Mouse (Mus musculus) limb, embryonic 11.5 days (tissue): Measurements from ENCODE around the gene Gnptg. TPM values are rescaled to one million over a fixed set of nuclear protein-coding genes. Genes with fewer than 3 reads are reported as not detected.
A peak's percentile ranks its signal among the peaks of the same experiment; 100 is the strongest.
"Not testable (repeated sequence)": the region's sequence is repeated elsewhere in the genome, so short reads cannot be mapped to it uniquely, and the experiment has no call there.

Experiments used
- ATAC-seq: fragments of 200-750 bp; cut with Nextera tagmentation; 2 replicates; pipeline ENCODE4 v1.8.0; 2017; ENCODE audit warnings: low read depth; ENCODE audit not compliant: insufficient number of reproducible peaks, low FRiP score, low TSS enrichment
- DNase-seq: peaks from one replicate; pipeline ENCODE4 v3.0.0-alpha.2; 2015; ENCODE audit warnings: low spot score
- H3K27ac ChIP-seq: fragments of 300-500 bp; sonication (generic); replicated peaks from 2 replicates; pipeline ENCODE4 v1.5.1; 2014; ENCODE audit warnings: low read depth, mild to moderate bottlenecking, low read length
- H3K27me3 ChIP-seq: fragments of 300-500 bp; sonication (generic); 2 replicates; pipeline ENCODE4 v1.6.1; 2014; ENCODE audit warnings: mild to moderate bottlenecking, low read length, mixed read lengths; ENCODE audit not compliant: control insufficient read depth, insufficient read depth
- H3K36me3 ChIP-seq: fragments of 300-500 bp; sonication (generic); 2 replicates; pipeline ENCODE4 v1.6.1; 2014; ENCODE audit warnings: mild to moderate bottlenecking, low read length, moderate library complexity, mixed read lengths; ENCODE audit not compliant: control insufficient read depth, insufficient read depth
- H3K4me1 ChIP-seq: fragments of 300-500 bp; sonication (generic); 2 replicates; pipeline ENCODE4 v1.6.1; 2014; ENCODE audit warnings: low read length, mixed read lengths; ENCODE audit not compliant: control insufficient read depth, insufficient read depth
- H3K4me2 ChIP-seq: fragments of 300-500 bp; sonication (generic); 2 replicates; pipeline ENCODE4 v1.6.1; 2014; ENCODE audit warnings: low read depth, mild to moderate bottlenecking, moderate library complexity; ENCODE audit not compliant: severe bottlenecking
- H3K4me3 ChIP-seq: fragments of 300-500 bp; sonication (generic); 2 replicates; pipeline ENCODE4 v1.5.1; 2014; ENCODE audit warnings: low read depth, low read length
- H3K9ac ChIP-seq: fragments of 300-500 bp; sonication (generic); 2 replicates; pipeline ENCODE4 v1.6.1; 2014; ENCODE audit warnings: mild to moderate bottlenecking, low read length
- H3K9me3 ChIP-seq: fragments of 300-500 bp; sonication (generic); 2 replicates; pipeline ENCODE4 v1.6.1; 2016; ENCODE audit warnings: low read length; ENCODE audit not compliant: control insufficient read depth
- WGBS: fragments of 180-500 bp; shearing (Covaris S2); extraction: QIAGEN DNeasy Blood & Tissue Kit; methylation state at CpG from one replicate; pipeline ENCODE4 v1.1.7; 2014; 5-methylcytosine and 5-hydroxymethylcytosine counted together
- polyA plus RNA-seq: library from polyadenylated mRNA; unstranded; fragments of >200 nt; fragmentation: Nextera tagmentation; extraction: Ambion mirVana; gene quantifications from 2 replicates; pipeline ENCODE4 v1.2.1, GENCODE M21; 2014

The Gnptg gene
- polyA plus RNA-seq, 1 experiment from 2014 or later = 28.3 TPM

DNA sequence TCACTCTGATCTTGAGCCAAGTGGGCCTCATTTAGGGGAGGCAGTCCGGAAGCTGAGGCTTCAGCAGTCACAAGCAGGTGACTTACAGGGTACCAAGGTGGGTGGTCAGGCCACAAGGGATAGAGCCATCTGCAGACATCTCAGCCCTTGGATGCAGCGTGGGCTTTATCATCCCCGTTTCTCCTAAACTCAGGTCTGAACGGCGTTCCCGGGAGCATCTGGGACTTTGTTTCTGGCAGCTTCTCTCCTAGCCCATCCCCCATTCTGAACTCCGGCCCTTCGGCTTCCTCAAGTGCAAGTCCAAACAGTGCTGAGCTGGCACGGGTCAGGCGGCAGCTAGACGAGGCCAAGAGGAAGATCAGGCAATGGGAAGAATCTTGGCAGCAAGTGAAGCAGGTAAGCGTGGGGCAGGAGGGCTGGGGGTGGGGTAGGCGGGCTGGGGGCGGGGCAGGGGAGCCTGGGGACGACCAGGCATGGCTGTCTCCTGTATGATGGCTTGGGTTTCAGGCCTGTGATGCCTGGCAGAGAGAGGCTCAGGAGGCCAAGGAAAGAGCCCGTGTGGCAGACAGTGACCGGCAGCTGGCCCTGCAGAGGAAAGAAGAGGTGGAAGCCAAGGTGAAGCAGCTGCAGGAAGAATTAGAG lies 9.8 kb downstream of the Gnptg start:
- H3K27me3 ChIP-seq, H3K4me3 ChIP-seq, H3K9ac ChIP-seq, H3K27ac ChIP-seq, H3K4me2 ChIP-seq, H3K4me1 ChIP-seq, H3K9me3 ChIP-seq, ATAC-seq, H3K36me3 ChIP-seq, DNase-seq: not testable (repeated sequence)
- 73% methylated on average over 15 of the region's 17 CpGs for WGBS

DNA sequence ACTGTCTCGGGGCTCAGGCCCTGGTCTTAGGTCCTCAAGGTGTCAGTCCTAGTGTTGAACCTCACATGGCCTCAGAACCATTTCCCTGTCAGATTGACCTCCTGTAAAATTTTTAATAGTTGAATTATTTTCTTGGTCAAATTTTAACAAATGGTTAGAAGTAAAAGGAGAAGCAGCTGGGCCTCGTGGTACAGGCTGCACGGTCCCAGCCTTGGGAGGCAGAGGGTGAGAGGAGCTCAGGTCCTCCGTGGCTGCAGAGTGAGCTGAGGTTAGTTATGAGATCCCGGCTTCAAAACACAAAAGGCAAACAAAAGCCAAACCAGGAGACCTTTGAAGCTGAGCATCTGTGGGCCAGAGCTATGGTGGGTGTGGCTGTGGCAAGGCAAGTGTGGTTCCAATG lies 11.9 kb downstream of the Gnptg start:
- WGBS = 87% methylated on average over 5 of the region's 5 CpGs
- Histone ChIP-seq H3K4me3 (no peak overlapping the region), H3K4me2 (no peak overlapping the region), H3K9me3 (no peaks in the 10 kb centered on the region), H3K27me3 (no peaks in the 10 kb centered on the region), H3K4me1 (no peaks in the 10 kb centered on the region), H3K36me3 (peaks cover 2% of the 10 kb centered on the region; the same call in 1 of the 2 replicates), H3K9ac (no peak overlapping the region), H3K27ac (no peak overlapping the region)
- no peak for DNase-seq
- ATAC-seq = no peak

DNA sequence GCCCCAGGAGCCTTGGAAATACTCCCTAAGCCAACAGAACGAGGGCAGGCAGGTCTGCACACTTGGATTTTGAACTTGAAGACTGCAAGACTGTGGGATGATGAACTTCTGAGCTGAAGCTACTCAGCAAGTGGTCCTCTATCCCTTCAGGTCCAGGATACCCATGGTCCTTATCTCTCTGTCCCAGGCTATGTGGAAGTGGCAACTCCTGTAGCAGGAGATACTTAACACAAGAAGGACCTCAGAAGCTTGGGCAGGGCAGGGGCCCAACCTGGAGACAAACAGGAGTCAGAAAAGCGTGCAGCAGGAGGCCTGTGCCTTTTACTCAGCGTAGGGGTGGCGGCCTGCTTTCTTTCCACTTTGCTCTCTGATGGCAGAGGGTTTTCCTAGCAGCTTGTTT lies 14.3 kb downstream of the Gnptg start:
- H3K27me3 ChIP-seq = no peaks in the 10 kb centered on the region
- peaks cover 2% of the 10 kb centered on the region; the same call in 1 of the 2 replicates for H3K36me3 ChIP-seq
- H3K4me1 ChIP-seq = 0 out of 2 replicates have a peak, but pooled peaks cover 3% of the 10 kb centered on the region
- no peak overlapping the region for H3K4me3 ChIP-seq
- no peak overlapping the region for H3K27ac ChIP-seq
- no peak overlapping the region for H3K9ac ChIP-seq
- DNase-seq = no peak
- H3K4me2 ChIP-seq = no peak overlapping the region; the same call in 1 of the 2 replicates
- no peaks in the 10 kb centered on the region for H3K9me3 ChIP-seq
- no peak for ATAC-seq
- 94% methylated on average over 4 of the region's 4 CpGs for WGBS

DNA sequence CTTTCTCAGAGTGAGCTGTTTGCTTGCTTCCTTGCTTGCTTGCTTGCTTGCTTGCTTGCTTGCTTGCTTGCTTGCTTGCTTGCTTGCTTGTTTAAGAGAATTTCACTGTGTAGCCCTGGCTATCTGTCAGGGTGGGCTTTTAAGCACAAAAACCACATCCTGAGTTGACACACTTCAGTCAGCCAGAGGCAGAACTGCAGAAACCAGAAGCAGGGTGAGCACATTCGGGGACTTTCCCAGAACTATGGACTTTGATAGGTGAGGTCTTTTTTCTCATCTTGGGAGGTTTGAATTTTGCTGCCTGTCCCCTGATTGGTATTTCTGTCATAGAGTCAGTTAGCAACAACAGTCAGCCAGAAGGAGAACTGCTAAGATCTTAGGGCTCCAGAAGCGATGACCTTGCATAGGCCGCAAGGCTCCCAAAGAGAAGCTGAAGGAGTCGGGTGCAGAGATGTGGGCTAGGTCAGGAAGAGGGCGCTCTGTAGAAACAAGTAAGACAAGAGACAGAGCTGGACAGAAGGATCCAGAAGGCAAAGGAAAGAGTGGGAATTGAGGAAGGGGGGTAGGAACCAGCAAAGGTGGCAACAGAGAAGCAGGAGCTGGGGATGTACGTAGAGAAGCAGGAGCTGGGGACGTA lies 15.2 kb downstream of the Gnptg start:
- WGBS = 85% methylated on average over 7 of the region's 7 CpGs
- H3K4me2 ChIP-seq = no peak overlapping the region
- no peak for ATAC-seq
- 0 out of 2 replicates have a peak, but pooled peaks cover 3% of the 10 kb centered on the region for H3K4me1 ChIP-seq
- no peak overlapping the region for H3K27ac ChIP-seq
- no peaks in the 10 kb centered on the region for H3K9me3 ChIP-seq
- no peak overlapping the region for H3K4me3 ChIP-seq
- peaks cover 2% of the 10 kb centered on the region; the same call in 1 of the 2 replicates for H3K36me3 ChIP-seq
- DNase-seq = no peak
- H3K9ac ChIP-seq = no peak overlapping the region
- no peaks in the 10 kb centered on the region for H3K27me3 ChIP-seq

DNA sequence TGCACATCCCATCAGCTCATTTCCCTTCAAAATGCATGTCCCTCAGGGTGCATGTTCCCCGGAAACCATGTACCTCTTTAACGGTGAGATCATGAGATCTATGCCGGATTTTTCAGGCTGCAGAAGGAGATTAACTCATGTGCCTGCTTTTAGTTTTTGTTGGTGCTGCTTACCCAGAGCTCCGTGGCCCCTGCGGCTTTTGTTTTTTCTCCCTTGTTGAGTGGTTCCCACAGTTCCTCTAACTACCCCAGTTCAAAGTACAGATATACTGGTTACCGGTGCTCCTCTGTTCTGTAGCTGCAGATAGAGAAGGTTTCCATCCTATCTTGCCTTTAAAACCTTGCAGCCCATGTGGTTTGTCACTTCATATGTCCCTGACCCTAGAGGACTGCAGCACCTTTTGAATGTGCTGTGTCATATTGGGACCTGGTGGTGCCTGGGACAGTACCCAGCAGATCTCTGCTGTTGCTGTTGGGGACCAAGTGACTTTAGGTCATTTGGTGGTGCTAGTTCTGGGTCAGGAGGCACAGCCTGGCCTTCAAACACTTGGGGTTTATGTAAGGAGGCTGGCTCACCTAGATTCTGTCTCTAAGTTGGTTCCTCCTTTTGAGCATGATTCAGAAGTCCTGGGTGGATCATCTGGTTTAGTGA lies 16.8 kb downstream of the Gnptg start:
- ATAC-seq (no peak), DNase-seq (no peak)
- no peak overlapping the region for H3K27ac ChIP-seq
- H3K27me3 ChIP-seq = no peaks in the 10 kb centered on the region
- no peaks in the 10 kb centered on the region for H3K9me3 ChIP-seq
- no peaks in the 10 kb centered on the region; the same call in 1 of the 2 replicates for H3K36me3 ChIP-seq
- no peak overlapping the region for H3K9ac ChIP-seq
- no peak overlapping the region for H3K4me3 ChIP-seq
- H3K4me2 ChIP-seq = peak overlapping the region; percentile 32
- 0 out of 2 replicates have a peak, but pooled peaks cover 3% of the 10 kb centered on the region for H3K4me1 ChIP-seq
- 51% methylated on average over 6 of the region's 6 CpGs for WGBS

DNA sequence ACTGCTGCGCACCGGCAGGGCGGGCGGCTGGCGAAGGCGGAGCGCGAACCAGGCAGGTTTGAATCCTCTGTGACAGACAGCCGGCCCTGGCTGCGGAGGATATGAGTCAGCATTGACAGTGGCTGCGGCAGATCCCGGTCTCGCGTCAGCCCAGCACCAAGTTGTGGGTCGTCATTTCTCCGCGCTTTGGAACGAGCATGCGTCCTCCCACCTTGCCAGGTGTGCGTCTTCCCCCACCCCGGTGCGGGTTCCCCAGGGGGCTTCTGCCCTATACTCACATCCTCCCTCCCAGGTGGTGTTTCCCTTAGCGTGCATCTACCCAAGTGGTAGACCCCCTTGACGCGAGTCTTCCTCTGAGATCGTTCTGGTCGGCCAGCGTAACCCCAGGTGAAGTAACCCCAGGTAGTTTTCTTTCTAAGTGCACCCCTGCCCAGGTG lies 17.4 kb downstream of the Gnptg start:
- not testable (repeated sequence) for H3K36me3 ChIP-seq, H3K27me3 ChIP-seq, H3K4me1 ChIP-seq, H3K9ac ChIP-seq, H3K9me3 ChIP-seq, DNase-seq, H3K27ac ChIP-seq
- peak; percentile 74; the same call in 1 of the 2 replicates for ATAC-seq
- WGBS = 15% methylated on average over 14 of the region's 28 CpGs
- Histone ChIP-seq H3K4me3 (peak overlapping the region; percentile 31; the same call in 1 of the 2 replicates), H3K4me2 (peak overlapping the region; percentile 68)

DNA sequence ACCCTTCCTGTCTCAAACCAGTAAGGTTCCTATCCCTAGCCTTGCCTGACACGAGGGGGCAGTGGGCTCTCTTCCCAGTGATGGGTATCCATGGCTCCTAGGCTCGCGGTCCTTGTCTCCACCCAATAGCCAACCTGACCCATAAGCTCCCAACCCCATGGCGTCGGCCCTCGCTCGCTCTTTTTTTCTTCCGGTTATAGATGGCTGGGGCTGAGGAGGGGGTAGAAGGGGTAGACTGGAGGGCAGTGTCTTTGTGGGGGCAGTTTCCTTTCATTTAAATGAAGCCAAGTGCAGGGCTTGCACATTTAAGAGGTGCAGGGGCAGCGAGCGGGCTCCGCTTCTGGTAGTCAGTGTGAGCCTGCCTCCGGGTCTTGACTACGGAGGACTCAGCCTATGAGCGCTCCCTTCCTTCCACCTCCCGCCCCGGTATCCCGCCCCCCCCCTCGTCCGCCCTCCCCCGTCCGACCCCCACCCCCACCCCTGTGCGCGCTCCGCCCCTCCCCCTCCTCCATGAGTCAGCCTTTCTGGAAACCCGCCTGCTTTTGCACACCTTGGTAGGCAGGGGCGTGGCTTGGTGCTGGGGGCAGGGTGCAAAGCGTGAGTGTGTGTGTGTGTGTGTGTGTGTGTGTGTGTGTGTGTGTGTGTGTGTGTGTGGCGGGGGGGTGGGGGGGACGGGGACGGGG lies 18.0 kb downstream of the Gnptg start:
- H3K36me3 ChIP-seq = peaks cover 2% of the 10 kb centered on the region; the same call in 1 of the 2 replicates
- H3K27ac ChIP-seq = no peak overlapping the region
- peak; percentile 60 for DNase-seq
- peak overlapping the region; percentile 68 for H3K4me2 ChIP-seq
- 0% methylated on average over 20 of the region's 30 CpGs for WGBS
- H3K9me3 ChIP-seq = no peaks in the 10 kb centered on the region
- no peak overlapping the region for H3K9ac ChIP-seq
- peak; percentile 83 for ATAC-seq
- peak overlapping the region; percentile 31 for H3K4me3 ChIP-seq
- 0 out of 2 replicates have a peak, but pooled peaks cover 3% of the 10 kb centered on the region for H3K4me1 ChIP-seq
- no peaks in the 10 kb centered on the region for H3K27me3 ChIP-seq

DNA sequence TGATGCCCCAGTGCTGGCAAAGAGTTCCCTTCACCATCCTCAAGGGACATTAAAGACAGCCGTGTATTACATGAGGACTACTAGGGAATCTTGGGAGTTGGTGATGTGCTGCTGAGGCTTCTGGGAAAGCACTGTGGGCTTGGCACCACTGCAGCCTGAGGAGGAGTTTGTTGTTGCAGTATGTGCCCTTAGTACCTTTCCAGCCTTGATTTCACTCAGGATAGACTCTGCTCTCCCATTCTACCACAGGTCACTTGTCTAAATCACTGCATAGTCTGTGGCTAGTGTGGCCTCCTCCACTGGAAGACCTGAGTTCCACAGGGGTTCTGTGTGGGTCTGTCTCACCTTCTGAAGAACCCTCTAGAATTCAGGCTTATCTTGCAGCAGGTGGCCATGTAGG lies 19.2 kb downstream of the Gnptg start:
- Histone ChIP-seq H3K4me2 (no peak overlapping the region), H3K9me3 (no peaks in the 10 kb centered on the region), H3K4me1 (0 out of 2 replicates have a peak, but pooled peaks cover 3% of the 10 kb centered on the region), H3K4me3 (no peak overlapping the region), H3K36me3 (0 out of 2 replicates have a peak, but pooled peaks cover 2% of the 10 kb centered on the region), H3K27ac (no peak overlapping the region), H3K27me3 (no peaks in the 10 kb centered on the region), H3K9ac (no peak overlapping the region)
- 90% methylated on average over 1 of the region's 1 CpGs for WGBS
- DNase-seq (no peak), ATAC-seq (no peak)
